Mouse (Mus musculus): ENCODE measurements around the gene Irgc1. TPM values are rescaled to one million over a fixed set of nuclear protein-coding genes. Genes with fewer than 3 reads are reported as not detected.
A peak's percentile ranks its signal among the peaks of the same experiment; 100 is the strongest.

Irgc1 gene
- polyA plus RNA-seq, 1 experiment from 2014 or later = 0.24 TPM

DNA sequence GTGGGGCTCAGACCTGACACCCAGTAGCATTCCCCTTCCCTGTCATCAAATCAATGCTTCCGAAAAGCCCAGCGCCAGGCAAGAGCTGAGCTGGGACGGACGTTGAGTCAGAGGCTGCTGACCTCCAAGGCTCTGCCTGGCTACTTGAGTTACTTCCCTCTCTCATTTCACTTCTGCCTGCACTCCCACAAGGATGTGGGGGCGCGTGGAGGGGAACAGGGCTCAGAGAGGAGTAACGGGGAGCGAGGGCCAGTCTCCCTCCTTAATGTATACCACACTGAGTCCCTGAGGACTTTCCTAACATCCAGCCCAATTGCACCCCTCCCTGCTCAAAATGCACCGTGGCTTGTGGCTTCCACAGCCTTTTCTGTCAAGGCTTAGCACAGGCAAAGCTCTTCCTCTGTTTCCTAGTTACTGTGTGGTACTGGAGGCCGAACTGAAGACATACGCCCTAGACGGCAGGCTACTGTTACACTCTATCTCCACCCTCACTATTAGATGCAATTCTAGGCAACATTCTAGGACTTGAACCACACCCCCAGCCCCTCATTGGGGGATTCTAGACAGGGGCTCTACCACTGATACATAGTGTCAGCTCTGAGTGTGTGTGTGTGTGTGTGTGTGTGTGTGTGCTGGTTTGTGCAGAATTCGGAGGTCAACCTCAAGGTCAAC is 62.4 kb downstream of the Irgc1 start:
- 59% methylated on average over 13 of the region's 13 CpGs for WGBS
- Histone ChIP-seq H3K9me3 (ENCODE audit: low read length) (no peaks in the 10 kb centered on the region), H3K27me3 (replicated peaks; ENCODE audit: insufficient read depth, low read length) (no peaks in the 10 kb centered on the region), H3K4me3 (ENCODE audit: low read depth, low read length) (no peak overlapping the region), H3K4me1 (ENCODE audit: insufficient read depth, low read depth, low read length) (no peaks in the 10 kb centered on the region), H3K4me2 (replicated peaks; ENCODE audit: low read depth, low read length) (no peak overlapping the region), H3K9ac (replicated peaks; ENCODE audit: low read depth) (no peak overlapping the region), H3K27ac (ENCODE audit: low read length) (no peak overlapping the region), H3K36me3 (ENCODE audit: insufficient read depth, low read length) (no peaks in the 10 kb centered on the region)
- TF ChIP-seq CTCF (IDR thresholded peaks at IDR 0.05) (no peak), EP300 (IDR thresholded peaks at IDR 0.05) (no peak)
- ATAC-seq (no peak), DNase-seq (ENCODE audit: low spot score) (peak; percentile 19)

DNA sequence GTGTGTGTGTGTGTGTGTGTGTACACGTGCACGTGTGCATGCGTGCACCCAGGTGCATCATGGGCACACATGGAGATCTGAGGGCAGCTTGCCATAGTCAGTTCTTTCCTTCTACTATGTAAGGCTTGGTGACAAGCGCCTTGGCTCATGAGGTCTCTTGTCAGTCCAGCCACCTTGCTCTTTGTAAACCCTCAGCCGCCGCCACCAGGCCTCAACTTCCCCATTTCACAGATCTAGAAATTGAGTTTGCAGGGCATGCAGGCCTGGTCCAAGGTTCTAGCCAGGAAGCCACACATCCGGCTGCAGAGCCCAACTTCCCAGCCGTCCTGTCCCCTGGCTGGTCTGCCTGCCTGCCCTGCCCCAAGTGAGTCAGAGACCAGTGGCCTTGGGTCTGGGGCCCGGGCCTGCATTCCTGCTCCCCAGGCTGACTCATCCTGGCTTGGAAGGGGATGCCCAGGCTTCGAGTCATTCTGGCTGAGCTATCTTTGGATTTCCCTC is 65.0 kb downstream of the Irgc1 start:
- H3K9me3 ChIP-seq (ENCODE audit: low read length) = no peaks in the 10 kb centered on the region
- H3K4me1 ChIP-seq (ENCODE audit: insufficient read depth, low read depth, low read length) = no peaks in the 10 kb centered on the region
- no peak for TF ChIP-seq EP300 (IDR thresholded peaks at IDR 0.05)
- TF ChIP-seq CTCF (IDR thresholded peaks at IDR 0.05) = no peak
- H3K27ac ChIP-seq (ENCODE audit: low read length) = no peak overlapping the region
- H3K36me3 ChIP-seq (ENCODE audit: insufficient read depth, low read length) = no peaks in the 10 kb centered on the region
- DNase-seq (ENCODE audit: low spot score) = no peak
- ATAC-seq = peak; percentile 57
- H3K4me2 ChIP-seq (replicated peaks; ENCODE audit: low read depth, low read length) = no peak overlapping the region
- H3K4me3 ChIP-seq (ENCODE audit: low read depth, low read length) = no peak overlapping the region
- 65% methylated on average over 10 of the region's 10 CpGs for WGBS
- H3K9ac ChIP-seq (replicated peaks; ENCODE audit: low read depth) = no peak overlapping the region
- no peaks in the 10 kb centered on the region for H3K27me3 ChIP-seq (replicated peaks; ENCODE audit: insufficient read depth, low read length)

DNA sequence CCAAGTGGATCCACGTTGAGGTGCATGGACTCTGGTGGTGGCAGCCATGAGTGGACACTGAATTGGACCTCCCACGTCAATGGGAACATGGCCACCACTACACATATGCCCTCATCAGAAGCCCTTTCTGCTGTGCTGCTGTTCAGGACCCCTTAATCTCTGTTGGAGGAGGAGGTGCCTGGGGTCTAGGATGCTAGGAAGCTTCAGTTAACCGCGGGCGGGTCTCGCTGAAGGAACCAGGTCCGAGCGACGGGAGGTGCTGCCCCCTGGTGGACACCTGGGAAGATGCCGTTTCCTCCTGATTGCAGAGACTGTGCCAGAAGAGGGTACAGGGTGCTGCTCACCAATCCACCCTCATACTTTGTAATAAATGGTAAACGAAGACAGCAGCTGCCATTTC is 67.3 kb downstream of the Irgc1 start:
- ATAC-seq (no peak), DNase-seq (ENCODE audit: low spot score) (peak; percentile 47)
- Histone ChIP-seq H3K9me3 (ENCODE audit: low read length) (no peaks in the 10 kb centered on the region), H3K27ac (ENCODE audit: low read length) (no peak overlapping the region), H3K9ac (replicated peaks; ENCODE audit: low read depth) (no peak overlapping the region), H3K4me3 (ENCODE audit: low read depth, low read length) (no peak overlapping the region), H3K4me1 (ENCODE audit: insufficient read depth, low read depth, low read length) (no peaks in the 10 kb centered on the region), H3K36me3 (ENCODE audit: insufficient read depth, low read length) (no peaks in the 10 kb centered on the region), H3K4me2 (replicated peaks; ENCODE audit: low read depth, low read length) (no peak overlapping the region), H3K27me3 (replicated peaks; ENCODE audit: insufficient read depth, low read length) (no peaks in the 10 kb centered on the region)
- TF ChIP-seq CTCF (IDR thresholded peaks at IDR 0.05) = peak; percentile 88
- no peak for TF ChIP-seq EP300 (IDR thresholded peaks at IDR 0.05)
- WGBS = 6% methylated on average over 11 of the region's 11 CpGs

DNA sequence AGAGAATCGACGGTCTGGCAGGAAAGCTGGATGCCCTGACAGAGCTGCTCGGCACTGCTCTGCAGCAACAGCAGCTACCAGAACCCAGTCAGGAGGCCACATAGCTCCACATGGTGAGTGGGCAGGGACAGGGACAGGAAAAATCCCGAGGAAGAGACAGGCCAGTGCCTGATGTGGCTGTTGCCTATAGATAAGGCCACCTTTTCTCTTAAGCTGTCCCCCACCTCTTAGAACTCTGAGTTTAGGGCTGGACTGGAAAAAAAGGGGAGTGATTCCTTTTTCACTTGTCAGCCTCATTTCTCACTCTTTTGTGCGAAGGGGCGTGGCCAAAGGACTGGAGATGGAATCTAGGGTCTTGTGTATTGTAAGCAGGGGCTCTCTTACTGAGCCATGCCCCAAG is 68.0 kb downstream of the Irgc1 start:
- H3K9ac ChIP-seq (replicated peaks; ENCODE audit: low read depth) = no peak overlapping the region
- no peaks in the 10 kb centered on the region for H3K4me1 ChIP-seq (ENCODE audit: insufficient read depth, low read depth, low read length)
- no peak overlapping the region for H3K27ac ChIP-seq (ENCODE audit: low read length)
- WGBS = 52% methylated on average over 6 of the region's 6 CpGs
- DNase-seq (ENCODE audit: low spot score) = no peak
- H3K36me3 ChIP-seq (ENCODE audit: insufficient read depth, low read length) = no peaks in the 10 kb centered on the region
- H3K9me3 ChIP-seq (ENCODE audit: low read length) = no peaks in the 10 kb centered on the region
- no peak overlapping the region for H3K4me3 ChIP-seq (ENCODE audit: low read depth, low read length)
- H3K27me3 ChIP-seq (replicated peaks; ENCODE audit: insufficient read depth, low read length) = no peaks in the 10 kb centered on the region
- H3K4me2 ChIP-seq (replicated peaks; ENCODE audit: low read depth, low read length) = no peak overlapping the region
- no peak for ATAC-seq
- no peak for TF ChIP-seq EP300 (IDR thresholded peaks at IDR 0.05)
- no peak for TF ChIP-seq CTCF (IDR thresholded peaks at IDR 0.05)

DNA sequence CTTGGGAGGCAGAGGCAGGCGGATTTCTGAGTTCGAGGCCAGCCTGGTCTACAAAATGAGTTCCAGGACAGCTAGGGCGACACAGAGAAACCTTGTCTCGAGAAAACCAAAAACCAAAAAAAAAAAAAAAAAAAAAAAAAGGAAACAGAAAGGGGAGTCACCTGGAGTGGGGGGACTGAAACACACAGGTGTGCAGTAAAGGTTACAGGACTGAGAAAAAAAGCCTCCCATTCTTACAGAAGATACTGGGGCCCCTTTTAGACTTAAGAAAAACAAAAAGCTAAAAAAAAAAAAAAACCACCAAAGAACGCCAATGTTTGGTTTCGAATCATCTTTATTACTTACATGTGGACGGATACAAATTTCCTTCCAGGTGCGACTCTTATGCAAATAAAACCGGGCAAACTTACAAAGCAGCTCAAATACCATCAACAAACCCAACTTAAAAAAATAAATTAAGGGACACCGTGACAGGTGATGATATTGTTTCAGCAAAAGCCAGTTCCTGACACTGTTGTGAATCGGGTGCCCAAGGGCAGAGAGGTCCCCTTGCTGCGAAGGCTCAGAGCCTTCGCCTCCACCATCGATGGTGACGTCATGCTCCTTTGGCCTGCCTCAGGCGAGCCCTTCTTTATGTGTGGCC is 69.2 kb downstream of the Irgc1 start:
- H3K9me3 ChIP-seq (ENCODE audit: low read length) = no peaks in the 10 kb centered on the region
- no peaks in the 10 kb centered on the region for H3K4me1 ChIP-seq (ENCODE audit: insufficient read depth, low read depth, low read length)
- H3K27ac ChIP-seq (ENCODE audit: low read length) = no peak overlapping the region
- H3K9ac ChIP-seq (replicated peaks; ENCODE audit: low read depth) = no peak overlapping the region
- 64% methylated on average over 16 of the region's 16 CpGs for WGBS
- ATAC-seq = no peak
- no peak overlapping the region for H3K4me3 ChIP-seq (ENCODE audit: low read depth, low read length)
- no peak overlapping the region for H3K4me2 ChIP-seq (replicated peaks; ENCODE audit: low read depth, low read length)
- DNase-seq (ENCODE audit: low spot score) = no peak
- H3K27me3 ChIP-seq (replicated peaks; ENCODE audit: insufficient read depth, low read length) = no peaks in the 10 kb centered on the region
- TF ChIP-seq EP300 (IDR thresholded peaks at IDR 0.05) (no peak), CTCF (IDR thresholded peaks at IDR 0.05) (no peak)
- no peaks in the 10 kb centered on the region for H3K36me3 ChIP-seq (ENCODE audit: insufficient read depth, low read length)

Other genes with a start within 250 kb of the Irgc1 start
- 3.7 and 4.4 TPM in 2 replicates for gene Zfp111, start 240.9 kb downstream of the Irgc1 start, polyA plus RNA-seq (2015; fragmentation: Nextera tagmentation; extraction: Ambion mirVana)
- gene Zfp109, start 214.7 kb downstream of the Irgc1 start, polyA plus RNA-seq (2015; fragmentation: Nextera tagmentation; extraction: Ambion mirVana) = 1.2 and 1.7 TPM in 2 replicates
- 2.2 and 2.4 TPM in 2 replicates for gene Zfp108, start 197.5 kb downstream of the Irgc1 start, polyA plus RNA-seq (2015; fragmentation: Nextera tagmentation; extraction: Ambion mirVana)
- 4.4 and 5.3 TPM in 2 replicates for gene Zfp93, start 181.9 kb downstream of the Irgc1 start, polyA plus RNA-seq (2015; fragmentation: Nextera tagmentation; extraction: Ambion mirVana)
- gene Zfp61, start 151.1 kb downstream of the Irgc1 start, polyA plus RNA-seq (2015; fragmentation: Nextera tagmentation; extraction: Ambion mirVana) = 15.7 and 16.7 TPM in 2 replicates
- 5.2 and 5.7 TPM in 2 replicates for gene Zfp94, start 135.6 kb downstream of the Irgc1 start, polyA plus RNA-seq (2015; fragmentation: Nextera tagmentation; extraction: Ambion mirVana)
- 0.27 TPM in 2 replicates for gene Tescl, start 118.4 kb downstream of the Irgc1 start, polyA plus RNA-seq (2015; fragmentation: Nextera tagmentation; extraction: Ambion mirVana)
- gene Lypd5, start 103.1 kb downstream of the Irgc1 start, polyA plus RNA-seq (2015; fragmentation: Nextera tagmentation; extraction: Ambion mirVana) = not detected in 2 replicates
- gene Kcnn4, start 82.0 kb downstream of the Irgc1 start, polyA plus RNA-seq (2015; fragmentation: Nextera tagmentation; extraction: Ambion mirVana) = 2.0 and 2.6 TPM in 2 replicates
- 15.2 and 16.4 TPM in 2 replicates for gene Smg9, start 52.7 kb downstream of the Irgc1 start, polyA plus RNA-seq (2015; fragmentation: Nextera tagmentation; extraction: Ambion mirVana)
- gene Plaur, start 10.2 kb upstream of the Irgc1 start, polyA plus RNA-seq (2015; fragmentation: Nextera tagmentation; extraction: Ambion mirVana) = 65.8 and 72.0 TPM in 2 replicates
- gene Cadm4, start 29.7 kb upstream of the Irgc1 start, polyA plus RNA-seq (2015; fragmentation: Nextera tagmentation; extraction: Ambion mirVana) = 1.7 and 1.9 TPM in 2 replicates
- gene Zfp428, start 54.7 kb upstream of the Irgc1 start, polyA plus RNA-seq (2015; fragmentation: Nextera tagmentation; extraction: Ambion mirVana) = 13.1 and 17.0 TPM in 2 replicates
- gene AC161166.1, start 60.2 kb upstream of the Irgc1 start, polyA plus RNA-seq (2015; fragmentation: Nextera tagmentation; extraction: Ambion mirVana) = 0.06 and 0.10 TPM in 2 replicates
- 3.5 and 4.0 TPM in 2 replicates for gene Irgq, start 78.4 kb upstream of the Irgc1 start, polyA plus RNA-seq (2015; fragmentation: Nextera tagmentation; extraction: Ambion mirVana)
- gene Pinlyp, start 93.8 kb upstream of the Irgc1 start, polyA plus RNA-seq (2015; fragmentation: Nextera tagmentation; extraction: Ambion mirVana) = 0.19 and 0.39 TPM in 2 replicates
- 35.4 and 37.0 TPM in 2 replicates for gene Xrcc1, start 94.0 kb upstream of the Irgc1 start, polyA plus RNA-seq (2015; fragmentation: Nextera tagmentation; extraction: Ambion mirVana)
- gene Ethe1, start 135.2 kb upstream of the Irgc1 start, polyA plus RNA-seq (2015; fragmentation: Nextera tagmentation; extraction: Ambion mirVana) = 13.4 and 14.5 TPM in 2 replicates
- gene Zfp575, start 135.3 kb upstream of the Irgc1 start, polyA plus RNA-seq (2015; fragmentation: Nextera tagmentation; extraction: Ambion mirVana) = 1.5 TPM in 2 replicates
- gene Phldb3, start 158.5 kb upstream of the Irgc1 start, polyA plus RNA-seq (2015; fragmentation: Nextera tagmentation; extraction: Ambion mirVana) = 0.33 and 0.42 TPM in 2 replicates
- gene Lypd3, start 184.3 kb upstream of the Irgc1 start, polyA plus RNA-seq (2015; fragmentation: Nextera tagmentation; extraction: Ambion mirVana) = not detected in 2 replicates
- gene Tex101, start 224.4 kb upstream of the Irgc1 start, polyA plus RNA-seq (2015; fragmentation: Nextera tagmentation; extraction: Ambion mirVana) = not detected in 2 replicates